Mouse (Mus musculus) small intestine, adult 2 months (tissue): ENCODE measurements around the gene Clmp.

Source experiments
- CTCF ChIP-seq: fragments of 200-500 bp; IDR thresholded peaks from 2 replicates; pipeline ENCODE4 v1.5.1; 2012; ENCODE audit warnings: low read depth, mild to moderate bottlenecking, control low read depth, inconsistent platforms, low read length, moderate library complexity, mixed read lengths; ENCODE audit not compliant: insufficient replicate concordance, insufficient read length; ENCODE audit errors: extremely low read depth
- POLR2A ChIP-seq: fragments of 200-500 bp; IDR thresholded peaks from 2 replicates; pipeline ENCODE4 v1.6.1; 2012; ENCODE audit warnings: low read depth, mild to moderate bottlenecking, control low read depth, inconsistent platforms, low read length, moderate library complexity

- no peak for TF ChIP-seq CTCF
- no peak for TF ChIP-seq POLR2A
Observed at GRCm38 (mm10) chr9:40675203-40675958, 10.4 kb upstream of the Clmp start.
